Mouse (Mus musculus) ovary, postnatal 36 days (tissue): ENCODE results near the gene Prkce.
A peak's percentile ranks its signal among the peaks of the same experiment; 100 is the strongest.

Experiments
- DNase-seq: peaks from one replicate; pipeline ENCODE4 v3.0.0; 2022; ENCODE audit warnings: low spot score, mixed read lengths

The Prkce gene

GRCm38 (mm10) chr17:86487450-86487849 is 319.9 kb downstream of the Prkce start:
- no peak for DNase-seq

GRCm38 (mm10) chr17:86489827-86490226 is 322.2 kb downstream of the Prkce start:
- no peak for DNase-seq

GRCm38 (mm10) chr17:86492376-86492775 is 324.8 kb downstream of the Prkce start:
- no peak for DNase-seq

- DNase-seq: no peak
Measured at GRCm38 (mm10) chr17:86493891-86494420, 326.4 kb downstream of the Prkce start.

- no peak for DNase-seq
Measured at GRCm38 (mm10) chr17:86494494-86494893, 326.9 kb downstream of the Prkce start.

- DNase-seq: no peak
Measured at GRCm38 (mm10) chr17:86494895-86495294, 327.3 kb downstream of the Prkce start.

- no peak for DNase-seq
Measured at GRCm38 (mm10) chr17:86496123-86496771, 328.7 kb downstream of the Prkce start.

GRCm38 (mm10) chr17:86497302-86497701 is 329.7 kb downstream of the Prkce start:
- no peak for DNase-seq

- DNase-seq: no peak
Measured at GRCm38 (mm10) chr17:86499359-86500045, 331.9 kb downstream of the Prkce start.

GRCm38 (mm10) chr17:86501393-86501792 is 333.8 kb downstream of the Prkce start:
- DNase-seq: no peak

- no peak for DNase-seq
Measured at GRCm38 (mm10) chr17:86503208-86503897, 335.8 kb downstream of the Prkce start.

GRCm38 (mm10) chr17:86505183-86505631 is 337.6 kb downstream of the Prkce start, which contains the start of gene Gm10309:
Gene Gm10309, minus strand, starts transcription at chr17:86505232.
- DNase-seq: peak; percentile 23

- no peak for DNase-seq
Measured at GRCm38 (mm10) chr17:86506881-86507280, 339.3 kb downstream of the Prkce start.

GRCm38 (mm10) chr17:86507342-86508211 is 340.0 kb downstream of the Prkce start:
- no peak for DNase-seq

GRCm38 (mm10) chr17:86508212-86508490 is 340.6 kb downstream of the Prkce start:
- no peak for DNase-seq

- DNase-seq: no peak
Measured at GRCm38 (mm10) chr17:86509871-86510270, 342.3 kb downstream of the Prkce start.

GRCm38 (mm10) chr17:86514974-86515620 is 347.5 kb downstream of the Prkce start:
- DNase-seq: no peak

- DNase-seq: no peak
Measured at GRCm38 (mm10) chr17:86516630-86517029, 349.0 kb downstream of the Prkce start.

GRCm38 (mm10) chr17:86518604-86519003 is 351.0 kb downstream of the Prkce start:
- DNase-seq: no peak

- no peak for DNase-seq
Measured at GRCm38 (mm10) chr17:86521252-86521651, 353.7 kb downstream of the Prkce start.

- no peak for DNase-seq
Measured at GRCm38 (mm10) chr17:86522649-86523048, 355.1 kb downstream of the Prkce start.
